Mouse (Mus musculus) MEL (cell line): ENCODE data around the gene Prdx2. TPM values are rescaled to one million over a fixed set of nuclear protein-coding genes. Genes with fewer than 3 reads are reported as not detected.
A peak's percentile ranks its signal among the peaks of the same experiment; 100 is the strongest.

ENCODE experiments used
- DNase-seq: peaks from one replicate; pipeline ENCODE4 v3.0.0; 2011; ENCODE audit warnings: low read depth, low spot score
- H3K27ac ChIP-seq: 2 replicates; pipeline ENCODE4 v1.5.1; 2012; ENCODE audit warnings: low read depth, mild to moderate bottlenecking, control low read depth, low read length, moderate library complexity; ENCODE audit not compliant: control insufficient read depth
- H3K27me3 ChIP-seq, 2 experiments: fragments of 150-350 bp in 1 of 2; sonication (generic) in 1 of 2; 2 replicates each; pipeline ENCODE4 v1.6.1; 2012; ENCODE audit warnings: low read length in 2 of 2, mild to moderate bottlenecking in 2 of 2, improper control_type of control experiment in 1 of 2, moderate library complexity in 1 of 2; ENCODE audit not compliant: insufficient read depth in 2 of 2, control insufficient read depth in 1 of 2
- H3K36me3 ChIP-seq, 2 experiments: 2 replicates each; pipeline ENCODE4 v1.6.1; 2012 to 2014; ENCODE audit warnings: low read length in 2 of 2, improper control_type of control experiment in 1 of 2, inconsistent platforms in 1 of 2, mild to moderate bottlenecking in 1 of 2; ENCODE audit not compliant: insufficient read depth in 2 of 2, control insufficient read depth in 1 of 2
- H3K4me1 ChIP-seq, 2 experiments: fragments of 150-350 bp in 1 of 2; sonication (generic) in 1 of 2; 2 replicates each; pipeline ENCODE4 v1.6.1; 2012; ENCODE audit warnings: low read length in 2 of 2, improper control_type of control experiment in 1 of 2, mild to moderate bottlenecking in 1 of 2; ENCODE audit not compliant: insufficient read depth in 2 of 2, control insufficient read depth in 1 of 2
- H3K4me3 ChIP-seq, 2 experiments: fragments of 150-350 bp in 1 of 2; sonication (generic) in 1 of 2; 2 replicates each; pipeline ENCODE4 v1.5.1; 2012; ENCODE audit warnings: low read depth in 2 of 2, low read length in 2 of 2, mild to moderate bottlenecking in 2 of 2, moderate library complexity in 2 of 2, control low read depth in 1 of 2, improper control_type of control experiment in 1 of 2; ENCODE audit not compliant: control insufficient read depth in 1 of 2, insufficient read depth in 1 of 2
- H3K79me2 ChIP-seq: 2 replicates; pipeline ENCODE4 v1.6.1; 2012; ENCODE audit warnings: mild to moderate bottlenecking, low read length, moderate library complexity; ENCODE audit not compliant: control insufficient read depth, poor library complexity, insufficient read depth
- H3K9ac ChIP-seq: 2 replicates; pipeline ENCODE4 v1.6.1; 2012; ENCODE audit warnings: low read depth, mild to moderate bottlenecking, control low read depth, low read length, moderate library complexity; ENCODE audit not compliant: control insufficient read depth, poor library complexity, severe bottlenecking
- H3K9me3 ChIP-seq: fragments of 150-350 bp; sonication (generic); replicated peaks from 2 replicates; pipeline ENCODE4 v1.6.1; 2012; ENCODE audit warnings: mild to moderate bottlenecking, low read length, improper control_type of control experiment, moderate library complexity; ENCODE audit not compliant: insufficient read depth
- CHD2 ChIP-seq: IDR thresholded peaks from 2 replicates; pipeline ENCODE4 v1.6.1; 2011; ENCODE audit warnings: low read length, improper control_type of control experiment
- CTCF ChIP-seq, 3 experiments: IDR thresholded peaks in 2 of 3; conservative IDR thresholded peaks in 1 of 3; 2 replicates each; pipeline ENCODE4 v1.5.1; 2011 to 2012; ENCODE audit warnings: low read length in 3 of 3, low read depth in 2 of 3, mild to moderate bottlenecking in 2 of 3, improper control_type of control experiment in 1 of 3, inconsistent platforms in 1 of 3, mixed read lengths in 1 of 3, moderate library complexity in 1 of 3; ENCODE audit not compliant: control insufficient read depth in 1 of 3, insufficient read depth in 1 of 3, poor library complexity in 1 of 3, severe bottlenecking in 1 of 3
- ETS1 ChIP-seq: IDR thresholded peaks from 2 replicates; pipeline ENCODE4 v1.6.1; 2012; ENCODE audit warnings: low read depth, mild to moderate bottlenecking, inconsistent platforms, low read length, improper control_type of control experiment, moderate library complexity
- GABPA ChIP-seq: IDR thresholded peaks from 2 replicates; pipeline ENCODE4 v1.6.1; 2012; ENCODE audit warnings: low read depth, mild to moderate bottlenecking, inconsistent platforms, low read length, improper control_type of control experiment, moderate library complexity
- POLR2AphosphoS5 ChIP-seq: IDR thresholded peaks from 2 replicates; pipeline ENCODE4 v1.6.1; 2012; ENCODE audit warnings: low read depth, borderline replicate concordance, mild to moderate bottlenecking, inconsistent platforms, low read length, moderate library complexity, mixed read lengths
- RAD21 ChIP-seq: IDR thresholded peaks from 2 replicates; pipeline ENCODE4 v1.6.1; 2011; ENCODE audit warnings: mild to moderate bottlenecking, low read depth, low read length, improper control_type of control experiment
- RCOR1 ChIP-seq: IDR thresholded peaks from 2 replicates; pipeline ENCODE4 v1.6.1; 2012; ENCODE audit warnings: low read depth, mild to moderate bottlenecking, inconsistent platforms, low read length, improper control_type of control experiment
- SMC3 ChIP-seq: IDR thresholded peaks from 2 replicates; pipeline ENCODE4 v1.6.1; 2011; ENCODE audit warnings: low read depth, low read length, improper control_type of control experiment
- TAL1 ChIP-seq: IDR thresholded peaks from 2 replicates; pipeline ENCODE4 v1.6.1; 2012; ENCODE audit warnings: mild to moderate bottlenecking, inconsistent platforms, low read length, moderate library complexity, mixed read lengths
- TBP ChIP-seq: IDR thresholded peaks from 2 replicates; pipeline ENCODE4 v1.8.0; 2011; ENCODE audit warnings: low read depth, low read length, improper control_type of control experiment
- USF1 ChIP-seq: IDR thresholded peaks from 2 replicates; pipeline ENCODE4 v1.6.1; 2014; ENCODE audit warnings: low read depth, mild to moderate bottlenecking, inconsistent platforms, low read length, improper control_type of control experiment, moderate library complexity
- polyA plus RNA-seq, 2 experiments: library from polyadenylated mRNA; stranded (reverse) in 1 of 2; unstranded in 1 of 2; fragments of >175 nt in 1 of 2; fragments of >200 nt in 1 of 2; gene quantifications; 2 replicates each; pipeline versions ENCODE4 v1.2.1 to v1.2.4; 2012; ENCODE audit warnings: low replicate concordance in 2 of 2, low read depth in 1 of 2; ENCODE audit not compliant: insufficient read length in 2 of 2, insufficient read depth in 1 of 2, missing spikeins in 1 of 2
- total RNA-seq: library from RNA; depleted of rRNA; stranded (reverse); fragments of 300-350 nt; gene quantifications from 2 replicates; pipeline ENCODE4 v1.2.3, GENCODE M21; 2012

Gene Prdx2
- total and polyA plus RNA-seq, 3 experiments = 643 to 773 (median 679) TPM

DNA sequence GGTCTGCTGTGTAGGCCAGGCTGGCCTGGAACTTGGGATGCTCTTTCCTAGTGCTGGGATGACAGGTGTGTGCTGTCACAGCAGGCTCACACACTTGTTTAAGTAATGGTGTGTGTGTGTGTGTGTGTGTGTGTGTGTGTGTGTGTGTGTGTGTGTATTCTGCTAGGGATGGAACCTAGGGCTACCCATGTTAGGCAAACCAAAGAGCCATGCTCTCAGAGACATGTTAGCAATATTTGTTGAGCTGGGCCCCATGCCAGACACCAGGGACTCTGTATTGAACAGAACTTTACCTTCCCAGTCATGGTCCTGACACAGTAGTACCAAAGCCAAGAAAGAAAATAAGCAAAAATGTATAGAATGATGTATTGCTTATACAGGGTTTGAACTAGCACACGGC, 41.9 kb upstream of the Prdx2 start:
- no peak overlapping the region for H3K9ac ChIP-seq
- no peaks in the 10 kb centered on the region for H3K9me3 ChIP-seq
- no peak for DNase-seq
- no peaks in the 10 kb centered on the region for H3K79me2 ChIP-seq
- no peak overlapping the region for H3K27ac ChIP-seq
- no peaks in the 10 kb centered on the region for H3K27me3 ChIP-seq
- H3K4me3 ChIP-seq = no peak overlapping the region
- peaks cover 9 to 30% of the 10 kb centered on the region in 2 experiments; a peak in 3 of 4 replicates for H3K4me1 ChIP-seq
- H3K36me3 ChIP-seq = peaks cover 0 to 18% of the 10 kb centered on the region in 2 experiments; a peak in 2 of 4 replicates
- TF ChIP-seq POLR2AphosphoS5 (peak; percentile 14; the same call in 1 of the 2 replicates), TAL1 (no peak), GABPA (no peak)

DNA sequence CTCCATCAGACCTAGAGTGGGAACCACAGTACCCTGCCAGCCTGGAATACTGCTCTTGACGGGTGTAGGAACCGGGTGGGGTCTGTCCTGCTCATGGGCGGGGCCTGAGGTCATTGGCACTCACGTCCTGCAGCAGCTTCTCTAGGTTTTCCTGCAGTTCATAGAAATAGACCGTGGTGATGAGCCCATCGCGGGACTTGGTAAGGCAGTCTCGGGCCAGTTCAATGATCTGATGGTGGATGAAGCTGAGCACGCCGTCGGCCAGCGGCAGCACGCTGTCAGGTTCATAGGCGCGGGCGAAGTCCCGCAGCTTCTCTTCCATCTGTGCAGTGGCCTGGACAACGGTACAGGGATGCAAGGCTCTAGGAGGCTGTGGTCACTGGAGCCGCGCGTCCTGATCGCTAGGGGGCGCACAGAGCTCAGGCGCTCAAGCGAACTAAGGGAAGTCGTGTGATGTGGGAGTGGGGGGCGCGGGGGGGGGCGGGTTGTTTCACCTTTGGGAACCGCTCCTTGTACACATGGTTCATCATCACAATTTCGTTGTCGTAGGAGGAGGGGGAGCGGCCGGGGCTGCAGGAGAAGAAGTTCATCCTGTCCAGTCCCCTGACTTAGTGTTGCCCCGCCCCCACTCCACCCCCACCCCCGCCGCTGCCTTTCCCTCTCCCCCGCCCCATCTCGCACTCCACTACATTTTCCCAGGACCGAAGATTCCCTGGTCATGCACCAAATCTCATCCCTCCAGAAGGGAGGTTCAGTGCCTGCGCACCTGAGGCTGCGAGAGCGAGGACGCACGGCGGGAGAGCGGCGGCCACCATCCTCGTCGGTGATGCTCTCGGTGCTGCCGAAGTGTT, 40.7 kb upstream of the Prdx2 start:
- Histone ChIP-seq H3K27ac (no peak overlapping the region), H3K79me2 (no peaks in the 10 kb centered on the region), H3K9me3 (no peaks in the 10 kb centered on the region), H3K9ac (no peak overlapping the region), H3K36me3 (peaks cover 0 to 16% of the 10 kb centered on the region in 2 experiments; a peak in 2 of 4 replicates), H3K4me1 (peaks cover 9 to 27% of the 10 kb centered on the region in 2 experiments; a peak in 3 of 4 replicates), H3K27me3 (no peaks in the 10 kb centered on the region), H3K4me3 (no peak overlapping the region)
- DNase-seq = peak; percentile 71
- TF ChIP-seq RAD21 (peak; percentile 37), RCOR1 (no peak), ETS1 (no peak), CHD2 (no peak), CTCF (IDR thresholded peaks at IDR 0.05 in 2 of 3, conservative IDR thresholded peaks at IDR 0.05 in 1 of 3; ENCODE audit: control insufficient read depth in 1 of 3, insufficient read depth in 1 of 3, low read depth in 2 of 3, low read length in 3 of 3, poor library complexity in 1 of 3, severe bottlenecking in 1 of 3) (peak; percentile 66 to 96 (median 70)), SMC3 (peak; percentile 37)

DNA sequence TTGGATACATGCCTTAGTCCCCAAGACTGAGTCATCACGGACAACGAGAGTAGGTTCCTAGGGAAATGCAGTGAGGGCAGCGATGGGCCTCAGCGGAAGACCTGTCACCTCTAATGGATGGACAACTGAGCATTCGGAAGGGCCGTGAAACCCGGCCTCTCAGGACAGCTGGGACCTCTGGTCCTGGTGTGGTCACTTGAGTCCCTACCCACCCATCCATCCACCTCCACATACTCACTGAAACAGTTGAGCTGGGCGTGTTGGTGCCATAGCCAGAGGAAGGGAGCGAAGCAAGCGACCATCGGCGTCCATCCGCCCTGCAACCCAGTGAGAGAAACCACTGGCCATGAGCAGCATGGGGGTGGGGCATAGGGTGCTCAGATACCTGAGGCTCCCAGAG, 38.8 kb upstream of the Prdx2 start:
- Histone ChIP-seq H3K9ac (no peak overlapping the region), H3K4me1 (peaks cover 4 to 21% of the 10 kb centered on the region in 2 experiments; a peak in 3 of 4 replicates), H3K4me3 (no peak overlapping the region), H3K9me3 (no peaks in the 10 kb centered on the region), H3K27ac (no peak overlapping the region), H3K79me2 (no peaks in the 10 kb centered on the region), H3K27me3 (no peaks in the 10 kb centered on the region), H3K36me3 (peaks cover 0 to 7% of the 10 kb centered on the region in 2 experiments; a peak in 2 of 4 replicates)
- no peak for TF ChIP-seq TBP
- TF ChIP-seq USF1 = no peak
- DNase-seq = no peak
